Mouse (Mus musculus): ENCODE measurements around the gene Paqr7. TPM values are rescaled to one million over a fixed set of nuclear protein-coding genes. Genes with fewer than 3 reads are reported as not detected.
A peak's percentile ranks its signal among the peaks of the same experiment; 100 is the strongest.

Gene Paqr7
- polyA plus RNA-seq (2015; fragmentation: Nextera tagmentation; extraction: Ambion mirVana) = 8.4 and 8.8 TPM in 2 replicates

DNA sequence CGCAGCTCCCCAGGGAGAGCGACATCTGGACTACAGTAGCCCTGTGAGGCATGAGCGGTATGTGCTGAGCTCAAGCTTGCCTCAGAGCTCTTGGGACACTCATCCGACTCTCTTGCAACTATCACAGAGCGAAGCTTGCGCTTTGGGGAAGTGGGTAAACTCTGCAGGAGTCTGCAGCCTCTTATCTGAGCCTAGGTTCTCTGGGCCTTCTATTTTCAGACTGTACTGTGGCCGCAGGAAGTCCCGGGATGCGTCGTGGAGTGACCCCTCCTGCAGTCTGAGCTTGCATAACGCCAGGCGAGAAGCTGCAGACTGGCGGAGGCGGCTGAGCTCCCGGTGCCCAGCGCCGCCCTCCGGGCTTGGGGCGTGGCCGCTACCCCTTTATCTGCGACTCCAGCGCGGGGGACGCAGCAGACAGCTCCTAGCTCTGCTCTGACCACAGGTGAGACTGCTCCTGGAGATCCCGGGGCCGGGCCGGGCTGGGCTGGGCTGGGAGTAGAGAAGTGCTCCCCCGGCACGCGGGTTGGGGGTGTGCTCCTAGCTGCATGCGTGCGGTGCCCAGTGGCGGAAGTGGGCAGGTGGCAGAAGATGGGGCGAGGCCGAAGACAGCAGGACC lies at the start of gene Paqr7:
Paqr7 (plus strand) TSS at position 103 of the 616 bp plus-strand sequence.
- no peaks in the 10 kb centered on the region for H3K27me3 ChIP-seq (ENCODE audit: control insufficient read depth, insufficient read depth, low read depth, low read length)
- peak within 1 kb of the TSS; percentile 88 for H3K4me2 ChIP-seq (ENCODE audit: low read depth, low read length)
- WGBS (ENCODE audit: insufficient replicate concordance) = 1% methylated on average over 35 of the region's 35 CpGs
- peak within 1 kb of the TSS; percentile 64 for H3K4me3 ChIP-seq (ENCODE audit: low read depth, low read length)
- no peaks in the 10 kb centered on the region for H3K9me3 ChIP-seq (replicated peaks; ENCODE audit: control insufficient read depth, low read length)
- peak within 1 kb of the TSS; percentile 86 for H3K27ac ChIP-seq (ENCODE audit: low read length)
- no peaks in the 10 kb centered on the region for H3K36me3 ChIP-seq (ENCODE audit: control insufficient read depth, insufficient read depth)
- H3K9ac ChIP-seq (ENCODE audit: low read depth, low read length) = peak within 1 kb of the TSS; percentile 63
- ATAC-seq (ENCODE audit: low read depth) = peak; percentile 86
- peaks cover 45% of the 10 kb centered on the region for H3K4me1 ChIP-seq (ENCODE audit: control insufficient read depth, low read depth, low read length)

- Histone ChIP-seq H3K9me3 (replicated peaks; ENCODE audit: control insufficient read depth, low read length) (no peaks in the 10 kb centered on the region), H3K27ac (ENCODE audit: low read length) (no peak overlapping the region), H3K4me2 (ENCODE audit: low read depth, low read length) (no peak overlapping the region), H3K27me3 (ENCODE audit: control insufficient read depth, insufficient read depth, low read depth, low read length) (peaks cover 9% of the 10 kb centered on the region), H3K9ac (ENCODE audit: low read depth, low read length) (no peak overlapping the region), H3K36me3 (ENCODE audit: control insufficient read depth, insufficient read depth) (no peaks in the 10 kb centered on the region), H3K4me1 (ENCODE audit: control insufficient read depth, low read depth, low read length) (no peaks in the 10 kb centered on the region), H3K4me3 (ENCODE audit: low read depth, low read length) (no peak overlapping the region)
- no peak for ATAC-seq (ENCODE audit: low read depth)
- WGBS (ENCODE audit: insufficient replicate concordance) = 30% methylated on average over 23 of the region's 23 CpGs
Measured at GRCm38 (mm10) chr4:134447966-134448365, 48.5 kb upstream of the Paqr7 start.

- H3K27me3 ChIP-seq (ENCODE audit: control insufficient read depth, insufficient read depth, low read depth, low read length) = peaks cover 9% of the 10 kb centered on the region
- H3K4me1 ChIP-seq (ENCODE audit: control insufficient read depth, low read depth, low read length) = no peaks in the 10 kb centered on the region
- 54% methylated on average over 13 of the region's 13 CpGs for WGBS (ENCODE audit: insufficient replicate concordance)
Measured at GRCm38 (mm10) chr4:134449595-134450391, 46.7 kb upstream of the Paqr7 start.

DNA sequence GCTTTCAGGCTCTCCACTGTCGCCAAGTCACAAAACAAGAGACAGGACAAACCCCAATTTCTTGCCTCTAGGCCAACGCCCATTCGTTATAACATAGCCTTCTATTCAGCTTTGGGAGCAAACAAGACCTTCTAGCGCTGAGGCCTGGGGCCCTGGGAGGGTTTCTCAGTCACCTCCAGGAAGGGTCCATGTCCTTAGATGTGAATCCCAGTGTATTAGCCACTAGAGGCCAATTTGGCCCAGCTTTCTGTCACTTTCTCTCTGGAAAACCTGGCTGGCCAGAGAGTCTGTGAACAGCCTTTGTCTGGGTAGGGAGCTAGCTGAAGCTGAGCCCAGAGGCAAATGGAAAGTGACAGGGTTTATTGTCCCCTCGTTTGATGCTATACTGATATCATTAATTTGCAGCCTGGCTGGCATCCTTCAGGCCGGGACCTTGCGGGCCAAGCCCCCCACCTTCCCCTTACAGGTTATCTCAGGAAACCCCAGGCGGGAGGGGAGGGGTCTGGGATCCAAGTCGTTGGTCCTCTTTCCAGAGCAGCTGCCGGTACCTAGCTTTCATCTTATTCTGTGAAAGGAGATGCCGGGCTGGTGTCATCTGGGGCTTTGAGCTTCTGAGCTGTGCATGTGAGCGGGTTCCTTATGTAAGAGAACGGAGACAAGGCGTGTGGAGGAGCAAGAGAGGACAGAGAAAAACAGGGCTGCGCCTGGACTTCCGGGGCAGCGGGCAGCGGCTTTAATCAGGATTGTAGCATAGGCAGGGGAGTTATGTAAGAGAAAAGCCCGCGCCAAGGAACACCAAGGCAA lies 45.9 kb upstream of the Paqr7 start:
- no peak overlapping the region for H3K27ac ChIP-seq (ENCODE audit: low read length)
- H3K4me2 ChIP-seq (ENCODE audit: low read depth, low read length) = no peak overlapping the region
- H3K4me3 ChIP-seq (ENCODE audit: low read depth, low read length) = no peak overlapping the region
- no peaks in the 10 kb centered on the region for H3K36me3 ChIP-seq (ENCODE audit: control insufficient read depth, insufficient read depth)
- H3K27me3 ChIP-seq (ENCODE audit: control insufficient read depth, insufficient read depth, low read depth, low read length) = peaks cover 9% of the 10 kb centered on the region
- no peaks in the 10 kb centered on the region for H3K9me3 ChIP-seq (replicated peaks; ENCODE audit: control insufficient read depth, low read length)
- peaks cover 4% of the 10 kb centered on the region; the same call in 1 of the 2 replicates for H3K4me1 ChIP-seq (ENCODE audit: control insufficient read depth, low read depth, low read length)
- ATAC-seq (ENCODE audit: low read depth) = no peak
- WGBS (ENCODE audit: insufficient replicate concordance) = 30% methylated on average over 20 of the region's 20 CpGs
- H3K9ac ChIP-seq (ENCODE audit: low read depth, low read length) = no peak overlapping the region

More at GRCm38 (mm10) chr4:134449595-134450391, 46.7 kb upstream of the Paqr7 start:
- Histone ChIP-seq H3K4me3 (ENCODE audit: low read depth, low read length) (no peak overlapping the region), H3K4me2 (ENCODE audit: low read depth, low read length) (no peak overlapping the region), H3K9ac (ENCODE audit: low read depth, low read length) (no peak overlapping the region), H3K27ac (ENCODE audit: low read length) (no peak overlapping the region), H3K9me3 (replicated peaks; ENCODE audit: control insufficient read depth, low read length) (no peaks in the 10 kb centered on the region), H3K36me3 (ENCODE audit: control insufficient read depth, insufficient read depth) (no peaks in the 10 kb centered on the region)
- no peak for ATAC-seq (ENCODE audit: low read depth)

GRCm38 (mm10) chr4:134451484-134451883 lies 45.0 kb upstream of the Paqr7 start:
- peaks cover 4% of the 10 kb centered on the region; the same call in 1 of the 2 replicates for H3K4me1 ChIP-seq (ENCODE audit: control insufficient read depth, low read depth, low read length)
- no peaks in the 10 kb centered on the region for H3K9me3 ChIP-seq (replicated peaks; ENCODE audit: control insufficient read depth, low read length)
- no peak overlapping the region for H3K27ac ChIP-seq (ENCODE audit: low read length)
- no peak overlapping the region for H3K9ac ChIP-seq (ENCODE audit: low read depth, low read length)
- H3K4me2 ChIP-seq (ENCODE audit: low read depth, low read length) = no peak overlapping the region
- WGBS (ENCODE audit: insufficient replicate concordance) = 58% methylated on average over 9 of the region's 9 CpGs
- no peak overlapping the region for H3K4me3 ChIP-seq (ENCODE audit: low read depth, low read length)
- peaks cover 9% of the 10 kb centered on the region for H3K27me3 ChIP-seq (ENCODE audit: control insufficient read depth, insufficient read depth, low read depth, low read length)
- ATAC-seq (ENCODE audit: low read depth) = no peak
- H3K36me3 ChIP-seq (ENCODE audit: control insufficient read depth, insufficient read depth) = no peaks in the 10 kb centered on the region

GRCm38 (mm10) chr4:134453619-134454400 lies 42.7 kb upstream of the Paqr7 start:
- no peaks in the 10 kb centered on the region for H3K36me3 ChIP-seq (ENCODE audit: control insufficient read depth, insufficient read depth)
- H3K27me3 ChIP-seq (ENCODE audit: control insufficient read depth, insufficient read depth, low read depth, low read length) = peaks cover 9% of the 10 kb centered on the region
- H3K4me3 ChIP-seq (ENCODE audit: low read depth, low read length) = no peak overlapping the region
- H3K27ac ChIP-seq (ENCODE audit: low read length) = no peak overlapping the region
- no peak overlapping the region for H3K4me2 ChIP-seq (ENCODE audit: low read depth, low read length)
- no peak overlapping the region for H3K9ac ChIP-seq (ENCODE audit: low read depth, low read length)
- H3K4me1 ChIP-seq (ENCODE audit: control insufficient read depth, low read depth, low read length) = peaks cover 4% of the 10 kb centered on the region; the same call in 1 of the 2 replicates
- no peak for ATAC-seq (ENCODE audit: low read depth)
- 62% methylated on average over 33 of the region's 34 CpGs for WGBS (ENCODE audit: insufficient replicate concordance)
- no peaks in the 10 kb centered on the region for H3K9me3 ChIP-seq (replicated peaks; ENCODE audit: control insufficient read depth, low read length)

GRCm38 (mm10) chr4:134455310-134455709 lies 41.2 kb upstream of the Paqr7 start:
- H3K4me3 ChIP-seq (ENCODE audit: low read depth, low read length) = no peak overlapping the region
- H3K27me3 ChIP-seq (ENCODE audit: control insufficient read depth, insufficient read depth, low read depth, low read length) = peaks cover 5% of the 10 kb centered on the region
- no peak overlapping the region for H3K9ac ChIP-seq (ENCODE audit: low read depth, low read length)
- ATAC-seq (ENCODE audit: low read depth) = no peak
- H3K36me3 ChIP-seq (ENCODE audit: control insufficient read depth, insufficient read depth) = no peaks in the 10 kb centered on the region
- no peak overlapping the region for H3K4me2 ChIP-seq (ENCODE audit: low read depth, low read length)
- WGBS (ENCODE audit: insufficient replicate concordance) = 16% methylated on average over 6 of the region's 6 CpGs
- peaks cover 7% of the 10 kb centered on the region for H3K4me1 ChIP-seq (ENCODE audit: control insufficient read depth, low read depth, low read length)
- no peaks in the 10 kb centered on the region for H3K9me3 ChIP-seq (replicated peaks; ENCODE audit: control insufficient read depth, low read length)
- H3K27ac ChIP-seq (ENCODE audit: low read length) = no peak overlapping the region

GRCm38 (mm10) chr4:134457130-134457825 lies 39.2 kb upstream of the Paqr7 start:
- H3K4me2 ChIP-seq (ENCODE audit: low read depth, low read length) = no peak overlapping the region
- H3K27me3 ChIP-seq (ENCODE audit: control insufficient read depth, insufficient read depth, low read depth, low read length) = no peaks in the 10 kb centered on the region; the same call in 1 of the 2 replicates
- H3K4me1 ChIP-seq (ENCODE audit: control insufficient read depth, low read depth, low read length) = peaks cover 7% of the 10 kb centered on the region
- H3K9me3 ChIP-seq (replicated peaks; ENCODE audit: control insufficient read depth, low read length) = no peaks in the 10 kb centered on the region
- no peak overlapping the region for H3K4me3 ChIP-seq (ENCODE audit: low read depth, low read length)
- no peak overlapping the region for H3K27ac ChIP-seq (ENCODE audit: low read length)
- WGBS (ENCODE audit: insufficient replicate concordance) = 32% methylated on average over 7 of the region's 7 CpGs
- H3K36me3 ChIP-seq (ENCODE audit: control insufficient read depth, insufficient read depth) = no peaks in the 10 kb centered on the region
- no peak overlapping the region for H3K9ac ChIP-seq (ENCODE audit: low read depth, low read length)
- ATAC-seq (ENCODE audit: low read depth) = no peak; the same call in 1 of the 2 replicates

All from liver, embryonic 16.5 days (tissue).